Mouse (Mus musculus) embryonic facial prominence, embryonic 14.5 days (tissue): Measurements from ENCODE around the gene Usmg5. TPM values are rescaled to one million over a fixed set of nuclear protein-coding genes. Genes with fewer than 3 reads are reported as not detected.

ENCODE experiments used
- ATAC-seq: fragments of 200-750 bp; cut with Nextera tagmentation; 2 replicates; pipeline ENCODE4 v1.8.0; 2017; ENCODE audit warnings: low read depth, moderate number of reproducible peaks, moderate TSS enrichment
- DNase-seq: peaks from one replicate; pipeline ENCODE4 v3.0.0-alpha.2; 2015; ENCODE audit warnings: low spot score
- H3K27ac ChIP-seq: fragments of 300-500 bp; sonication (generic); replicated peaks from 2 replicates; pipeline ENCODE4 v1.5.1; 2014; ENCODE audit warnings: low read depth, mild to moderate bottlenecking, low read length, moderate library complexity
- H3K27me3 ChIP-seq: fragments of 300-500 bp; sonication (generic); replicated peaks from 2 replicates; pipeline ENCODE4 v1.6.1; 2014; ENCODE audit warnings: low read length; ENCODE audit not compliant: control insufficient read depth, insufficient read depth
- H3K36me3 ChIP-seq: fragments of 300-500 bp; sonication (generic); 2 replicates; pipeline ENCODE4 v1.6.1; 2014; ENCODE audit warnings: low read length, mixed read lengths; ENCODE audit not compliant: control insufficient read depth, insufficient read depth
- H3K4me1 ChIP-seq: fragments of 300-500 bp; sonication (generic); 2 replicates; pipeline ENCODE4 v1.6.1; 2014; ENCODE audit warnings: antibody characterized with exemption, low read length; ENCODE audit not compliant: control insufficient read depth, insufficient read depth
- H3K4me2 ChIP-seq: fragments of 300-500 bp; sonication (generic); 2 replicates; pipeline ENCODE4 v1.6.1; 2014; ENCODE audit warnings: low read depth, mild to moderate bottlenecking, low read length, moderate library complexity, mixed read lengths
- H3K4me3 ChIP-seq: fragments of 300-500 bp; sonication (generic); 2 replicates; pipeline ENCODE4 v1.5.1; 2014; ENCODE audit warnings: low read depth, mild to moderate bottlenecking, low read length
- H3K9ac ChIP-seq: fragments of 300-500 bp; sonication (generic); 2 replicates; pipeline ENCODE4 v1.6.1; 2014; ENCODE audit warnings: low read depth, mild to moderate bottlenecking, low read length, moderate library complexity, mixed read lengths
- H3K9me3 ChIP-seq: fragments of 300-500 bp; sonication (generic); 2 replicates; pipeline ENCODE4 v1.6.1; 2016; ENCODE audit warnings: low read length; ENCODE audit not compliant: control insufficient read depth
- WGBS: fragments of 180-500 bp; shearing (Covaris S2); extraction: QIAGEN DNeasy Blood & Tissue Kit; methylation state at CpG from one replicate; pipeline ENCODE4 v1.1.7; 2014; 5-methylcytosine and 5-hydroxymethylcytosine counted together
- polyA plus RNA-seq: library from polyadenylated mRNA; unstranded; fragments of >200 nt; fragmentation: Nextera tagmentation; extraction: Ambion mirVana; gene quantifications from 2 replicates; pipeline ENCODE4 v1.2.1, GENCODE M21; 2014

Gene Usmg5
- polyA plus RNA-seq, 1 experiment from 2014 or later: 1,453 TPM

DNA sequence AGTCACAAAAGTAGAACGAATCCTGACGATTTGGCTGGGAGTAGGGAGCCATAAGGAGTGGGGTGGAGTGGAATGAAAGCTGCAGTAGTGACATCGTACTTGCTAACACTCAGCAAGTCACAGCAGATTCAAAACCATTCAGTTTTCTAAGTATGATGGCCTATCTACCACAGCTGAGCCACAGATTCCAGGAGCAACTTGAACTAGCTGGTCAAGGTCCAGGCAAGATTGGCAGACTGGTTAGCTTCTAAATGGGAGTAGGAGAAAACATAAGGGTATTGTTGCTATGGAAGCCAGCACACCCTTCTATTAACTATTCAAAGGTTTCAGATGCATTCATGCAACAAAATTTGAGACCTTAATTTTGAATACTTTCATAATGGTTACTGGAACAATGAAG is 2.2 kb downstream of the Usmg5 start:
- Histone ChIP-seq H3K9me3 (no peaks in the 10 kb centered on the region), H3K4me3 (no peak overlapping the region), H3K4me1 (peaks cover 12% of the 10 kb centered on the region), H3K4me2 (0 out of 2 replicates have a peak overlapping the region, but pooled peaks have one; percentile 3), H3K27ac (no peak overlapping the region), H3K36me3 (peaks cover 43% of the 10 kb centered on the region), H3K27me3 (no peaks in the 10 kb centered on the region), H3K9ac (no peak overlapping the region)
- DNase-seq (no peak), ATAC-seq (no peak)
- WGBS: 83% methylated on average over 3 of the region's 3 CpGs

DNA sequence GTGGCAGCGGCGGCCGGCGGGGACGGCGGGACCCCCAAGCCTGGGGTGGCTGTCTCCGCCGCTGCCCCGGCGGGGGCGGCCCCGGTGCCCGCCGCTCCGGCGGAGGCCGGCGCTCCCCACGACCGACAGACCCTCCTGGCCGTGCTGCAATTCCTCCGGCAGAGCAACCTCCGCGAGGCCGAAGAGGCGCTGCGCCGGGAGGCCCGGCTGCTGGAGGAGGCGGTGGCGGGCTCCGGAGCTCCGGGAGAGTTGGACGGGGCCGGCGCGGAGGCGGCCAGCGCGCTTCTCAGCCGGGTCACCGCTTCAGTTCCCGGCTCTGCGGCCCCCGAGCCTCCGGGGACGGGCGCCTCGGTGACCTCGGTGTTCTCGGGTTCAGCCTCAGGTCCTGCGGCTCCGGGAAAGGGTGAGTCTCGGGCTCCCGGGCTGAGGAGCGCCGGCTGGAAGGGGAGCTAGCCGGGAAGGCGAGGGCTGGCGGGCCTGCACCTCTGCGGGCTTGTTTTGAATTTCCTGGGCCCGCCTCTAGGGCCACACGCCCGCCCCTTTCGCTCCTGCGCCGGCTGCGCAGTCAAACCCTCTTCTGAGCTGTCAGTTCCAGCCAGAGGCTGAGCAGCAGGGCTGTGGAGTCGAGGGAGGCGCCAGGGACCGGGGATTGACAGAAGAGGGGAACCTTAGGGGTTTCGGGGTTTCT is 22.4 kb downstream of the Usmg5 start:
- Histone ChIP-seq H3K4me3 (peak overlapping the region; percentile 99), H3K27me3 (no peaks in the 10 kb centered on the region), H3K9me3 (no peaks in the 10 kb centered on the region), H3K27ac (peak overlapping the region; percentile 88), H3K36me3 (peaks cover 25% of the 10 kb centered on the region), H3K4me1 (no peaks in the 10 kb centered on the region), H3K4me2 (peak overlapping the region; percentile 62), H3K9ac (peak overlapping the region; percentile 91)
- 0% methylated on average over 25 of the region's 72 CpGs for WGBS
- DNase-seq (peak; percentile 95), ATAC-seq (peak; percentile 95)

DNA sequence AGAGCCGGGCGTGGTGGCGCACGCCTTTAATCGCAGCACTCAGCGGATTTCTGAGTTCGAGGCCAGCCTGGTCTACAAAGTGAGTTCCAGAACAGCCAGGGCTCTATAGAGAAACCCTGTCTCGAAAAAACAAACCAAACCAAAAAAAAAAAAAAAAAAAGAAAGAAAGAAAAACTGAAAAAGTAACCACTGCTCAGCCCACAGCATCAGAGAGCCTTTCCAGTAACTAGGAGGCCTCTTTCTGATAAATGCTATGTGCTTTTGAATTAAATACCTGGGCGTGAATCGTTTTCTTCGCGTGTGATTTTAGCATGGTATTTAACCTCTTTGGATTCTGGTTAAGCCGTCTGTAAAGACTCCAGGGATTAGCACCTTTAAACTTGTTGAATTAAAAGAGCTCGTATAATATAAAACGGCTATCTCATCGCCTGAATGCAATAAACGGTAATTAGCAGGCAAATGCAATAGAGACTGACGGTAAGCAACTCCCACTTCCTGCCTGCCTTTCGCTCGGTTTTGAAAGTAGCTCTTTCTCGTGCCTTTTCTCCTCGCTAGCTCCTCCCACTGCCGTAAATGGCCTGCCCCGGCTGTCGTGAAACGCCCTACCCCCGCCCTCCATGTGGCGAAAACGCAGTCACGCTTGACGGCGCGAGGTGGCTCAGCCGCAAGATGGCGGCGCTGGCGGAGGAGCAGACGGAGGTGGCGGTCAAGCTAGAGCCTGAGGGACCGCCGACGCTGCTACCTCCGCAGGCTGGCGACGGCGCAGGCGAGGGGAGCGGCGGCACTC is 23.2 kb downstream of the Usmg5 start, which contains the start of gene Taf5:
TSS of gene Taf5 (plus strand) at position 651 of the 787 bp plus-strand sequence.
- Histone ChIP-seq H3K4me3 (peak within 1 kb of the TSS; percentile 99), H3K4me2 (peak within 1 kb of the TSS; percentile 62), H3K36me3 (peaks cover 18% of the 10 kb centered on the region), H3K27ac (peak within 1 kb of the TSS; percentile 88), H3K9ac (peak within 1 kb of the TSS; percentile 91), H3K9me3 (no peaks in the 10 kb centered on the region), H3K27me3 (no peaks in the 10 kb centered on the region), H3K4me1 (no peaks in the 10 kb centered on the region)
- ATAC-seq (peak; percentile 83), DNase-seq (peak; percentile 98)
- 12% methylated on average over 44 of the region's 49 CpGs for WGBS

DNA sequence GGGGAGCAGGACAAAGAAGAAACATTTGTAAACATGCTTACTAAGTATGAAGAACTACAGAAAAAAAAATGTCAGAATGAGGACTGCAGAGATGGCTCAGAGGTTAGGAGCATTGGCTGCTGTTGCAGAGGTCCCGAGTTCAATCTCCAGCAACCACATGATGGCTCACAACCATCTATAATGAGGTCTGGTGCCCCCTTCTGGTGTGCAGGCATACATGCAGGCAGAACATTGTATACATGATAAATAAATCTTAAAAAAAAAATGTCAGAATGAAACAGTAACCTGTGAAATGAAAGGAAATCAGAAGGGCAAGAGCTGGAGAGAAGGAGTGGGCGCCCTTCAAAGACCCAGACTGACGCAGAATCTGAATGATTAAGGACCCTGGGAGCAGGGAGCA is 24.6 kb downstream of the Usmg5 start:
- peaks cover 4% of the 10 kb centered on the region for H3K36me3 ChIP-seq
- DNase-seq (no peak), ATAC-seq (no peak)
- 97% methylated on average over 3 of the region's 3 CpGs for WGBS
- H3K27me3 ChIP-seq: no peaks in the 10 kb centered on the region
- no peaks in the 10 kb centered on the region for H3K4me1 ChIP-seq
- no peaks in the 10 kb centered on the region for H3K9me3 ChIP-seq
- H3K4me2 ChIP-seq: no peak overlapping the region
- no peak overlapping the region for H3K27ac ChIP-seq
- no peak overlapping the region for H3K4me3 ChIP-seq
- no peak overlapping the region for H3K9ac ChIP-seq

DNA sequence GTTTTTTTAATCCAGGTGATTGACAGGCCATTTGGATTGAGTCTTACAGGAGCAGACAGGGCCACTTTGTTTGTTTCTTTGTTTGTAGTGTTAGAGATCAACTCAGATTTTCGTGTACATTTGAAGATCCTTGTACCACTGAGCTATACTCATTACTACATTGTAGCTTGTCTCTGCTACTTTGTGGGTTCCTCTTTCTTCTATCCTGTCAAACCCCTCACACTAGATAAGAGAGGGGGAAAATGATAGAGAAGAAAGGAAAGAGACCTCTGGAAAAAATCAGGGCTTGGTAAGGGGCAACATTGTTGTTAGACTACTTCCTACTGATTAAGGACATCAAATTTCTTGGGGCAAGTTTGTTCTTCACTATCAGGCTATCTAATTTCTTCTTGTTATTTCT is 32.8 kb downstream of the Usmg5 start:
- Histone ChIP-seq H3K9me3 (no peaks in the 10 kb centered on the region), H3K27me3 (no peaks in the 10 kb centered on the region), H3K27ac (no peak overlapping the region), H3K4me3 (no peak overlapping the region), H3K4me2 (no peak overlapping the region), H3K4me1 (no peaks in the 10 kb centered on the region), H3K36me3 (no peaks in the 10 kb centered on the region), H3K9ac (no peak overlapping the region)
- 67% methylated on average over 1 of the region's 1 CpGs for WGBS
- DNase-seq (no peak), ATAC-seq (no peak)

DNA sequence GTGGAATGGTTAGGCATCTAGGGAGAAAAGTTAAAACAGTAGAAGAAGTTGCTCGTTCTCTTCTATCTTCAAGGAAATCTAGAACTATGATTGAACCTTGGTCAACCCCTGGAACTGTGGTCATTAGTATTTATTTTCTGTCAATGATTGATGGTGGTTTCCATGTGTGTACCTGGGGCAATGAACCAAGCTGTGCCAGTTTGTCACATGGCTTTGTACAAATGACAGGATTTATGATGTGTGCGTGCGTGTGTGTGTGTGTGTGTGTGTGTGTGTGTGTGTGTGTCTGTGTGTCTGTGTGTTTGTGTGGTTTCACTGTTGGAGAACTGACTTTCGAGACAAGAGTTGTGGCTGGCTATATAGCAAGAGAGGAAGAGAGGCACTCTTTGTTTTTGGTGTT is 37.0 kb downstream of the Usmg5 start:
- ATAC-seq (no peak), DNase-seq (no peak)
- H3K9me3 ChIP-seq: no peaks in the 10 kb centered on the region
- no peaks in the 10 kb centered on the region for H3K36me3 ChIP-seq
- no peak overlapping the region for H3K9ac ChIP-seq
- no peak overlapping the region for H3K27ac ChIP-seq
- no peaks in the 10 kb centered on the region for H3K27me3 ChIP-seq
- H3K4me3 ChIP-seq: no peak overlapping the region
- peaks cover 13% of the 10 kb centered on the region for H3K4me1 ChIP-seq
- no peak overlapping the region for H3K4me2 ChIP-seq
- WGBS: 85% methylated on average over 4 of the region's 4 CpGs

DNA sequence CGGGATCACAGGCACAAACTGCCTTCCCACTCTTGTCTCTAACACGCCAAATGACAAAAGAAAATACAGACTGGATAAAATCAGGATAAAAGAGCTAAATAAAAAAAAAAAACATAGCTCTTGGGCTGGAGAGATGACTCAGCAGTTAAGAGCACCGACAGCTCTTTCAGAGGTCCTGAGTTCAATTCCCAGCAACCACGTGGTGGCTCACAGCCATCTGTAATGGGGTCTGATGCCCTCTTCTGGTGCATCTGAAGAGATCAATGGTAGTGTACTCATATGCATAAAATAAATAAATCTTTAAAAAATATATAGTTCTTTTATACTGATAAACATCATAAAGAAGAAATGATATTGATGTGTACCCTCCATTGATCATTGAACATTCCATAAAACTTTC is 37.5 kb downstream of the Usmg5 start:
- no peak overlapping the region for H3K9ac ChIP-seq
- no peak for ATAC-seq
- H3K36me3 ChIP-seq: no peaks in the 10 kb centered on the region
- no peaks in the 10 kb centered on the region for H3K27me3 ChIP-seq
- 76% methylated on average over 4 of the region's 4 CpGs for WGBS
- no peak overlapping the region for H3K4me3 ChIP-seq
- H3K9me3 ChIP-seq: no peaks in the 10 kb centered on the region
- H3K27ac ChIP-seq: no peak overlapping the region
- DNase-seq: no peak
- H3K4me1 ChIP-seq: peaks cover 13% of the 10 kb centered on the region
- no peak overlapping the region for H3K4me2 ChIP-seq

DNA sequence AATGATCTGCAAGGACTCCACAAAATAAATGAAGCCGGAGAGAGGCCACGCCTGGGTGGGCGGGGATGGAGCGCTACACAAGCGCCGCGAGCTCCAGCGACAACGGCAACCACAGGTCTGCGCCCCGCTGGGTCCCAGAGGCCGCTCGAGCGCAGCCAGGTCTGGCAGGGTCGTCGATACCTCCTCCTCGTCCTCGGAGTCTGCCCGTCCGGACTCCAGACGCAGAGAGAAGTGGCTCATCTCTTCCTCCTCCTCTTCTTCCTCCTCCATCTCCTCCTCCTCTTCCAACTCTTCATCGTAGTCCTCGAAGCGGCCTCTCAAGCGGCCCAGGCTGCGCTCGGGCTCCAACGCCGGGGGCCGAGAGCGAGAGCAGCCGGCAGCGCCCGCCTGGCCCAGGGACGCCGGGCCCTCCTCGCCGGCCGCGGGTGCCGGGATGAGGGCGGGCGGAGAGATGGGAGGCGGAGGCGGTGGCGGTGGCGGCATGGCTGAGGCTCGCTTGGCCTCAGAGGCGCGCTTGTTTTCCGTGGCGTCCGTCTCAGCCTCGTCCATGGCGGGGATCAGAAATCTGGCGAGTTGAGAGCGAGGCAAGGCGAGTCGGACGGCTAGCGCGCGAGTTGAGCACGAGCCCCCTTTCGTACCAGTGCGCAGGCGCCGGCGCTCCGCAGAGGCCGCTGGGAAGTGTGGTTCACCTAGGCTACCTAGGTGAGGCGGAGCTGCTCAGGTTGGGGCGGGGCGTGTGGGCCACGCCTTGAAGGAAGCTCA is 40.0 kb downstream of the Usmg5 start, which contains the start of gene Pcgf6:
TSS of gene Pcgf6 (minus strand) at position 636 of the 762 bp plus-strand sequence.
- Histone ChIP-seq H3K9ac (peak within 1 kb of the TSS; percentile 85), H3K27ac (peak within 1 kb of the TSS; percentile 94), H3K4me2 (peak within 1 kb of the TSS; percentile 73), H3K9me3 (no peaks in the 10 kb centered on the region), H3K4me1 (peaks cover 13% of the 10 kb centered on the region), H3K4me3 (peak within 1 kb of the TSS; percentile 88), H3K27me3 (no peaks in the 10 kb centered on the region), H3K36me3 (peaks cover 23% of the 10 kb centered on the region)
- ATAC-seq (peak; percentile 95), DNase-seq (peak; percentile 87)
- WGBS: under 1% methylated on average over 65 of the region's 75 CpGs
